Mouse (Mus musculus): ENCODE results near the gene Tmem262.

DNA sequence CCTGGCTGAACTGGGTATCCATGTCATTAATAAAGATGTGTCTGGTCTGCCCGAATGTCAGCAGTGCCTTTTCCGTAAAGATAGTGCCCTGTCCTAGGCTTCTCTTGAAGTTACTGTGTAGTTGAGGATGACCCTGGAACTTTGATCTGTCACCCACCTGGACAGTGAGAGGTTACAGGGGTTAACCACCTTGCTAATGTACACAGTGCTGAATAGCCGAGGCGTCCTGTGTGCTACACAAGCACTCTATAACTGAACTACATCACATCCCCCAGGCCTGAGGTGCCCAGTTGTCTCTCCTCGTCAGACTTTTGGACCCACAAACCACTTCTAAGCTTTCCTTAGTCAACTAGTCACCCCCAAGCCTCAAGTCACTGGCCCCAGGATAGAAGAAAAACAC, 17.4 kb upstream of the Tmem262 start:
- no peak for TF ChIP-seq CTCF (IDR thresholded peaks at IDR 0.05; ENCODE audit: low read depth, low read length)
- no peak for TF ChIP-seq TAL1 (conservative IDR thresholded peaks at IDR 0.05; ENCODE audit: low read depth, low read length)

All from G1E (cell line).